Mouse (Mus musculus): ENCODE results near the gene Pear1.

Pear1 gene

DNA sequence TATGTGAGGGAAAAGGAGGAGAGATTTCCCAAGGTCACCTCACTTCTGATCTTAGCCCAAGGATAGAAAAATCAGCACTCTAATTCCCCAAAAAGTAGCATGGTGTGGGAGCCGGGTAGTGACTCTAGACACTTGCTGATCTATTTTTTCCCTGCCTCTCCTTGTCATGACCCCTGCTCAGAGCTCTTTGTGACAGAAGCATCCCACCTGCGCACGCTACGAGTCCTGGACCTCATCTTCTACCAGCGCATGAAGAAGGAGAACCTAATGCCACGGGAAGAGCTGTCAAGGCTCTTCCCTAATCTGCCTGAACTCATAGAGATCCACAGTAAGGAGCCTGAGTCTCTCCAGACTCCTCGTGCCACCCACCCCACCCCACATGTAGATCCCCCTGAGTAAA lies 97.9 kb downstream of the Pear1 start:
- DNase-seq (ENCODE audit: low spot score): no peak

DNA sequence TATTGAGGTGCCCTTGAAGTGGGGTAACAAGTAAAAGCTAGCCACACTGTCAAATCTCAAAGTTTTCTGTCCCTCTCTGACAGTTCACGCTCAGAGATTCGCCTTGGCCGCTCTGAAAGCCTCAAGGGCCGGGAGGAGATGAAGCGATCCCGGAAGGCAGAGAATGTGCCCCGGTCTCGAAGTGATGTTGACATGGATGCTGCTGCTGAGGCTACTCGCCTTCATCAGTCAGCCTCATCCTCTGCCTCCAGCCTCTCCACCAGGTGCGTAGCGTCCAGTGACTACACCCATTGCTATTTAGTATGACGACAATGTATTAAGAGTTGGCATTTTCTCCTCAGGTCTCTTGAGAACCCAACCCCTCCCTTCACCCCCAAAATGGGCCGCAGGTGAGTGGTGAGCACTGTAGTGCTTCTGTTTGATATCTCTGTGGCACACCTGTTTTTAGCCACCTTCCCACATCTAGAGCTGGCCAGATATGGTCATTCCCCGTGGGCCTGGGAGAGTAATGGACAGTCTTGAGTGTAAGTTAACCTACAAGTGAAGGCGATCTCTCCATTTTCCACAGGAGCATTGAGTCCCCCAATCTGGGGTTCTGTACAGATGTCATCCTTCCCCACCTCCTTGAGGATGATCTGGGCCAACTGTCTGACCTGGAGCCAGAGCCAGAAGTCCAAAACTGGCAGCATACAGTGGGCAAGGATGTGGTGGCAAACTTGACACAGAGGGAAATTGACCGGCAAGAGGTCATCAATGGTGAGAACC lies 98.5 kb downstream of the Pear1 start:
- no peak for DNase-seq (ENCODE audit: low spot score)

DNA sequence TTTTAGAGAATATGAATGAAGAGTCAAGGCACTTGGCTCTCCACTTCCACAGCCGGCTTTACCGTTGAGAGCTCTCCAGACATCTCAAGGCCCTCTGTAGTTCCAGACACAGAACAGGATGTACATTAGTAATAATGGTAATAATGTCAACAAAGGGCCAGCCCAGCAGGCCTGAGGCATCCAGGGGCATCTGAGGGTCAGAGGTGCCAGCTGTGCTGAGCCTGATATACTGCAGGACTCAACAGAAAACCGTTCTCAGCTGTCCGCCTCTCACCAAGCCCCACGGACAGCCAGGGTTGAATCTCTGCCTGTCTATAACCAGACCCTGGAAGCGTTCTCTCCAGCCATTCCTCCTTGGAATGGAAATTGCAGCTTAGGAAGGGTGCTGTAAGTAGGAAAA lies 99.5 kb downstream of the Pear1 start:
- DNase-seq (ENCODE audit: low spot score): no peak

- no peak for DNase-seq (ENCODE audit: low spot score)
These were observed 105.6 kb downstream of the Pear1 start for GRCm38 (mm10) chr3:87718525-87718924.
